Mouse (Mus musculus) natural killer cell, adult 2 months (primary cell): ENCODE measurements around the gene Prdm15.

Experiments
- DNase-seq, 2 experiments: peaks; one replicate each; pipeline ENCODE4 v3.0.0; 2022; ENCODE audit warnings: low spot score in 2 of 2

The Prdm15 gene

DNA sequence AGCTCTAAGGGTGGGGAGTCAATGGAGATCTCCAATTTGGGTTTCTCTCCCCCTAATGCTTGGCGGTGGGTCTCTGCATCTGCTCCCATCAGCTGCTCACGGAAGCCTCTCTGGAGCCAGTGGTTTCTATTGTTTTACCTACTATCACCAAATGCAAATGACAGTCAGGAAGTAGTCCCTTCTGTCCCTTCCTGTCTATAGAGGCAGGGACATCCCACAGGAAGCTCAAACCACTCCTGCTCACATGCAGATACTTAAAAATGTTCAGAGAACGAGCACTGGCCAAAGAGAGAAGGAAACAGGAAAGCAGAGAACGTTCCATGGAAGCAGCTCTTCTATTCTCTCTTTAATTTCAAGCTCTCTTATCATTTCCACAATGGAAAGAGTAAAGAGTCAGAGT, 32.1 kb downstream of the Prdm15 start:
- no peak for DNase-seq

DNA sequence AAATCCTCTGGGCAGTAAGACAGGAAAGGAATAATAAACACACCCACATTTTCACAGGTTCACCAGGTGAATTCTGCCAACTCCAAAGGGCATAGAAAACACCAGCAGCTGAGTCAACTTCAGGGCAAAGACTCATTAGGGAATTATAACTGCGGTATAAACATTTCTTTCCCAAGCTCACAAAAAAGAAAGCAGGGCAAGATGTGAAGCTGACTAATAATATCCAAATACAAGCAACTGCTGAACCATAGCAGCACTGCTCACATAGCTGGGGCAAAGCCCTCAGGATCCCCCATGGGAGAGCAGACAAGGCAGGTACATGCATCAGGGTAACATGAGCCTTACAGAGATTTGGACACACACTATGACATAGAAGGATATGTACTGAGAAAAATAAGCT, 34.2 kb downstream of the Prdm15 start:
- DNase-seq: no peak

DNA sequence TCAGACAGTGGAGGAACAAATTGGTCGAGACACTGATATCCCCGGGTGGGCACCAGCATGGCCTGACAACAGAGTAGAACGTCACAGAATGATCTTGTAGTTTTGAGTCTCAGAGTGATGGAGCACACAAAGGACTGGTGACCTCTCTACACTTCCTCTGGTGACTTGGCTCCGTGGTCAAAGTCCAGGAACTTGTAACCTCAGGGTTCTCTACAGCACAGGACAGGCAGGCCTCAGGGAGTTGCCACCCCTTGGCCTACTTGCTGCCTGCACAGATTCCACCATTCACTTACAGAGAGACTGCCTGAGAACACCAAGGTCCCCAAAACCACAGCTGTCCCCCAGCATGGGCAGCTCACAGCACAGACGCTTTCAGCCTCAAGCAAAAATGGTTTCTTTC, 36.4 kb downstream of the Prdm15 start:
- DNase-seq: no peak

- DNase-seq: no peak
Measured at GRCm38 (mm10) chr16:97814060-97814459, 37.6 kb downstream of the Prdm15 start.

- no peak for DNase-seq
Measured at GRCm38 (mm10) chr16:97808881-97809280, 42.8 kb downstream of the Prdm15 start.

DNA sequence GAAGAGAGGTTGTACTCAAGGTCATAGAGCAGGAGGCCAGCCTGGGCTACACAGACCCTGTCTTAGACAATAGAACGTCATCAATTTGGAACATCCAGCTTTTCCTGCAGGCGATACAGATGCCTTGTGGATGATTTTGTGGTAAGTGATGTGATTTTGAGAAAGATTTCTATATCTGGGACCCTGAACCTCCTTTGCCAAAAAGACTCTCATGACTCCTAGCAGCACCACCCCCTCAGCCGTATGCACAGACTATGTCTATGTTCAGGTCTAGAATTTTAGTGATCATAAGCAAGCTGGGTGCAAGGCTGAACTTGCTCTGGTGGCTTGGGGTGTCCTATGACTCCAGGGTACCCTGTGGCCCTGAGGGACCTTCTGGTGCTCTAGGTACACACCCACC, 46.0 kb downstream of the Prdm15 start:
- no peak for DNase-seq

- DNase-seq: peak in 1 of 2 experiments; percentile 44
Measured at GRCm38 (mm10) chr16:97804680-97805547, 46.7 kb downstream of the Prdm15 start.

- no peak for DNase-seq
Measured at GRCm38 (mm10) chr16:97797950-97798869, 53.4 kb downstream of the Prdm15 start.

DNA sequence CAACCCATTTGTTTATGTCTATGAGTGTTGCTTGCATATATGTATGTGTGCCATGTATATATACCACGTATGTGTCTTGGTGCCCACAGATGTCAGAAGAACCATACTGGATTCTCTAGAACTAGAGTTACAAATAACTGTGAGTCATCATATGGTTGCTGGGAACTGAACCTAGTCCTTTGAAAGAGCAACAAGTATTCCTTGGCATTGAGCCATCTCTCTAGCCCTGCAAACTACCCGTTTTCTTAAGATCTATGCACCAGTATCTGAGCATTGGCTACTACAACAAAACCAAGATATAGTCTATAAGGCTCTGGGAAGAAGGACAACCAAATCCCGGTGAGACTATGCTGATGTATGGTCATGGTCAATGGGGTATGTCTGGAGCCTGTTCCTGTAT, 54.4 kb downstream of the Prdm15 start:
- no peak for DNase-seq

- no peak for DNase-seq
Measured at GRCm38 (mm10) chr16:97794256-97794655, 57.4 kb downstream of the Prdm15 start.

DNA sequence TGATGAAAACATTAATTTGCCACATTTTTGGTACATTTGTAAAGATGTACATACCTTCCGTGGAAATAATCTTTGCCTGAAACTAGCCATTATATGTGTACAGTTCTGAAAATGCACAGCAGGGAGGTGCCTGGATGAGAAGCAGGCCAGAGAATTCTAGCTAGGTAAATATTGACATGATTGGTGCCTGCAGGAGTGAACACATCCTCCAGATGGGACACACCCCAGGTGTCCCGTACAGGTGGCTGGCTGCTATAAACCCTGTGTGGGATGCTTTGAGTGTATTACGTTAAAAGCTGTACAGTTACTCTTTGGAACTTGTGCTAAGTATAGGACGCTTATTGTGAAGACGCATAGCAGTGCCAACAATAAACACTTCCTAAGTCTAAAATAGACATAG, 68.6 kb downstream of the Prdm15 start:
- DNase-seq: no peak

GRCm38 (mm10) chr16:97778353-97779025, 73.2 kb downstream of the Prdm15 start:
- peak; percentile 14 to 42 for DNase-seq

DNA sequence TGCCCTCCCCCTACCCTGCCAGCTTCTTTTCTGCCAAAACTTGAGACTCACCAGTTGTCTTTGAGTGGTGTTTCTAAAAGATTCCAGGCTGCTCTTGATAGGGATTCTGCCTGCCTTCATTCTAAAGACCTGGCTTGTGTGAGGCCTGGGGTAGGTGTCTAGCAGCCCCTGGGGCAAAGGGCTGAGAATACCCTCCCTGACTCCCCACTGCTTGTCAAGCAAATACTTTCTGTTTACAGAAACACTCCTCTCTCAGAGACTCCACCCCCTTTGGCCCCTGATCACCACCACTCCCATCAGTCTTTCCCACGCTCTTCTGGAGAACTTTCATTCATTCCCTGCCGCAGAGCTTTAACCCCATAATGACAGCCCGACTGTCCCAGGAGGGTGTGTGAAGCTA, 85.1 kb downstream of the Prdm15 start:
- DNase-seq: no peak

- DNase-seq: no peak
Measured at GRCm38 (mm10) chr16:97764626-97765025, 87.0 kb downstream of the Prdm15 start.

- no peak for DNase-seq
Measured at GRCm38 (mm10) chr16:97763990-97764340, 87.7 kb downstream of the Prdm15 start.

- peak in 1 of 2 experiments; percentile 22 for DNase-seq
Measured at GRCm38 (mm10) chr16:97763061-97763989, 88.3 kb downstream of the Prdm15 start, which contains the start of gene Ripk4. Ripk4 (minus strand) TSS chr16:97763787.

GRCm38 (mm10) chr16:97761782-97762181, 89.9 kb downstream of the Prdm15 start:
- DNase-seq: no peak

- DNase-seq: no peak
Measured at GRCm38 (mm10) chr16:97759681-97760080, 92.0 kb downstream of the Prdm15 start.

DNA sequence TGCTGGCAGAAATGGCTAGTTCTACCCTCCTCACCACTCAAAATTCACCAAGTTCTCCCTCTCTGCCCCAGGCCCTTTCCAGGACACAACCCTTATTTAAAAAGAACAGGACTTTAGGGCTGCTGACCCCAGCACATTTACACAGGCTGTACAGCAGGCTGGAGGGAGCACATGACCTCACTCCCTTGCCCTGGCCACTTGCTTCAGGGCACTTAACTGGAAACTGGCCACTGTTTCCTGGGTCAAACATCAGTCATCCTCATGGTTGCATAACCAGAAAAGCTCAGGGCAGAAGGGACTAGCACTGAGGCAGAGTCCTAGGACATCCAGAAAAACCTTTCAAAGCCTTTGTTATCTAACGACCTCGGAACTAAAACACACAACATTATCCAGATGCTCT, 93.4 kb downstream of the Prdm15 start:
- DNase-seq: no peak

GRCm38 (mm10) chr16:97756460-97756859, 95.2 kb downstream of the Prdm15 start:
- DNase-seq: no peak
